Mouse (Mus musculus) inflammation-experienced regulatory T-cells, adult 6 months (primary cell): ENCODE measurements around the gene E330034G19Rik. TPM values are rescaled to one million over a fixed set of nuclear protein-coding genes. Genes with fewer than 3 reads are reported as not detected.

ENCODE experiments used
- ATAC-seq: one replicate; pipeline ENCODE4 v1.8.0; 2017
- polyA plus RNA-seq, 3 experiments: library from polyadenylated mRNA; unstranded; fragments of 100-300 nt; shearing (Covaris generic); gene quantifications; one replicate each; pipeline ENCODE4 v1.2.1; 2017

The E330034G19Rik gene
- polyA plus RNA-seq, 3 experiments from 2014 or later: not detected

DNA sequence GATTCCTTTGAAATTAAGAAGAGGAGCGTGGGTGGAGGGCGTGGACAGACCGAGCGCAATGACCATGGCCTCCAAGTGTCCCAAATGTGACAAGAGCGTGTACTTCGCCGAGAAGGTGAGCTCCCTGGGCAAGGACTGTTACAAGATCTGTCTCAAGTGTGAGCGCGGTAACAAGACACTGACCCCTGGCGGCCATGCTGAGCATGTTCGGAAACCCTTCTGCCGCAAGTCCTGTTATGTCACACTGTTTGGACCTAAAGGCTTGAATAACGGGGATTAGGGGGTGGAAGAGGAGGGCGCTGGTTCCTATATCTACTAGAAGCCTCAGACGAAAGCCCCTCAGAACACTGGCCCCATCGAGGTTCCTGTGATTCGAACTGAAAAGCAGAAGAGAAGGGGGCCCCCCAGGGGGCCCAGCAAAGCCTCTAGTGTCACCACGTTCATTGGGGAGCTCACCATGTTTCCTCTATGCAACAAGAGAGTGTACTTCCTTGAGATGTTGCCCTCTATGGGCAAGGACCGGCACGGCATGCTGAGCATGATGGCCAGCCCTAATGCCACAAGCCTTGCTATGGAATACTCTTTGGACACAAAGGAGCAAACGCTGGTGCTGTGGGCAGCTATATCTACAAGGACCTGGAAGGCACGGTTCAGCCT is 65.4 kb downstream of the E330034G19Rik start:
- ATAC-seq: no peak

Other genes with a start within 250 kb of the E330034G19Rik start
- under 1 TPM in 2 of 3 experiments, not detected in 1; 0.62 TPM for gene Dlg5, start 47.3 kb upstream of the E330034G19Rik start, polyA plus RNA-seq
- 10 to 100 TPM; 10.6 to 22.4 (median 17.4) TPM for gene Polr3a, start 193.8 kb downstream of the E330034G19Rik start, polyA plus RNA-seq
- 1,000 to 10,000 TPM; 1,562 to 2,670 (median 2,632) TPM for gene Rps24, start 193.9 kb downstream of the E330034G19Rik start, polyA plus RNA-seq